Mouse (Mus musculus): ENCODE measurements at regions not wholly inside any gene's neighbourhood (a gene's known extent, or its start where the extent isn't known, plus 50 kb on each side); places are given as distances from the start of the nearest gene placed in this dataset.

GRCm38 (mm10) chr10:44665509-44666144, 137.3 kb upstream of the Prdm1 start:
- DNase-seq (ENCODE audit: inconsistent age in 2 of 2, low spot score in 1 of 2): peak in 1 of 2 experiments; percentile 33

GRCm38 (mm10) chr10:44659499-44659898, 131.2 kb upstream of the Prdm1 start:
- no peak for DNase-seq (ENCODE audit: inconsistent age in 2 of 2, low spot score in 1 of 2)

- DNase-seq (ENCODE audit: inconsistent age in 2 of 2, low spot score in 1 of 2): peak in 1 of 2 experiments; percentile 28
These were observed 125.5 kb upstream of the Prdm1 start for GRCm38 (mm10) chr10:44653761-44654160.

GRCm38 (mm10) chr10:44647021-44647420, 118.7 kb upstream of the Prdm1 start:
- no peak for DNase-seq (ENCODE audit: inconsistent age in 2 of 2, low spot score in 1 of 2)

GRCm38 (mm10) chr10:44646615-44647014, 118.3 kb upstream of the Prdm1 start:
- no peak for DNase-seq (ENCODE audit: inconsistent age in 2 of 2, low spot score in 1 of 2)

GRCm38 (mm10) chr10:44641616-44642015, 113.3 kb upstream of the Prdm1 start:
- no peak for DNase-seq (ENCODE audit: inconsistent age in 2 of 2, low spot score in 1 of 2)

- DNase-seq (ENCODE audit: inconsistent age in 2 of 2, low spot score in 1 of 2): peak; percentile 11 to 54
These were observed 112.3 kb upstream of the Prdm1 start for GRCm38 (mm10) chr10:44640620-44641019.

- no peak for DNase-seq (ENCODE audit: inconsistent age in 2 of 2, low spot score in 1 of 2)
These were observed 110.4 kb upstream of the Prdm1 start for GRCm38 (mm10) chr10:44638678-44639077.

- no peak for DNase-seq (ENCODE audit: inconsistent age in 2 of 2, low spot score in 1 of 2)
These were observed 108.5 kb upstream of the Prdm1 start for GRCm38 (mm10) chr10:44636786-44637185.

- DNase-seq (ENCODE audit: inconsistent age in 2 of 2, low spot score in 1 of 2): no peak
These were observed 107.8 kb upstream of the Prdm1 start for GRCm38 (mm10) chr10:44636061-44636460.

GRCm38 (mm10) chr10:44631584-44631983, 103.3 kb upstream of the Prdm1 start:
- peak in 1 of 2 experiments; percentile 36 for DNase-seq (ENCODE audit: inconsistent age in 2 of 2, low spot score in 1 of 2)

GRCm38 (mm10) chr10:44630485-44630884, 102.2 kb upstream of the Prdm1 start:
- DNase-seq (ENCODE audit: inconsistent age in 2 of 2, low spot score in 1 of 2): peak; percentile 30 to 56

GRCm38 (mm10) chr10:44628387-44628786, 100.1 kb upstream of the Prdm1 start:
- DNase-seq (ENCODE audit: inconsistent age in 2 of 2, low spot score in 1 of 2): no peak

- DNase-seq (ENCODE audit: inconsistent age in 2 of 2, low spot score in 1 of 2): no peak
These were observed 99.1 kb upstream of the Prdm1 start for GRCm38 (mm10) chr10:44627431-44627830.

GRCm38 (mm10) chr10:44625521-44625920, 97.2 kb upstream of the Prdm1 start:
- no peak for DNase-seq (ENCODE audit: inconsistent age in 2 of 2, low spot score in 1 of 2)

- no peak for DNase-seq (ENCODE audit: inconsistent age in 2 of 2, low spot score in 1 of 2)
These were observed 87.3 kb upstream of the Prdm1 start for GRCm38 (mm10) chr10:44615586-44615985.

- DNase-seq (ENCODE audit: inconsistent age in 2 of 2, low spot score in 1 of 2): no peak
These were observed 84.3 kb upstream of the Prdm1 start for GRCm38 (mm10) chr10:44612571-44612970.

- DNase-seq (ENCODE audit: inconsistent age in 2 of 2, low spot score in 1 of 2): no peak
These were observed 83.1 kb upstream of the Prdm1 start for GRCm38 (mm10) chr10:44611399-44611798.

GRCm38 (mm10) chr10:44609187-44609586, 80.9 kb upstream of the Prdm1 start:
- no peak for DNase-seq (ENCODE audit: inconsistent age in 2 of 2, low spot score in 1 of 2)

- peak; percentile 13 to 66 for DNase-seq (ENCODE audit: inconsistent age in 2 of 2, low spot score in 1 of 2)
These were observed 79.1 kb upstream of the Prdm1 start for GRCm38 (mm10) chr10:44607334-44607851.

- no peak for DNase-seq (ENCODE audit: inconsistent age in 2 of 2, low spot score in 1 of 2)
These were observed 76.2 kb upstream of the Prdm1 start for GRCm38 (mm10) chr10:44604512-44604911.

- DNase-seq (ENCODE audit: inconsistent age in 2 of 2, low spot score in 1 of 2): no peak
These were observed 75.2 kb upstream of the Prdm1 start for GRCm38 (mm10) chr10:44603461-44603860.

GRCm38 (mm10) chr10:44601550-44601949, 73.2 kb upstream of the Prdm1 start:
- DNase-seq (ENCODE audit: inconsistent age in 2 of 2, low spot score in 1 of 2): no peak

Data from adrenal gland, adult (tissue).